Mouse (Mus musculus) liver, embryonic 14.5 days (tissue): ENCODE measurements around the gene Thsd4. TPM values are rescaled to one million over a fixed set of nuclear protein-coding genes. Genes with fewer than 3 reads are reported as not detected.

Source experiments
- ATAC-seq: fragments of 200-750 bp; cut with Nextera tagmentation; 2 replicates; pipeline ENCODE4 v1.8.0; 2017; ENCODE audit warnings: moderate number of reproducible peaks, mild to moderate bottlenecking, moderate library complexity; ENCODE audit not compliant: insufficient read depth
- DNase-seq, 3 experiments: peaks; one replicate each; pipeline ENCODE4 v3.0.0-alpha.2; 2012 to 2013; ENCODE audit warnings: low read depth in 3 of 3, low spot score in 3 of 3
- H3K27ac ChIP-seq: fragments of 300-500 bp; sonication (generic); 2 replicates; pipeline ENCODE4 v1.5.1; 2014; ENCODE audit warnings: moderate library complexity, mild to moderate bottlenecking, control low read depth, inconsistent platforms
- H3K27me3 ChIP-seq: fragments of 300-500 bp; sonication (generic); 2 replicates; pipeline ENCODE4 v1.6.1; 2014; ENCODE audit warnings: mild to moderate bottlenecking, low read length, moderate library complexity; ENCODE audit not compliant: control insufficient read depth, insufficient read depth
- H3K36me3 ChIP-seq: fragments of 300-500 bp; sonication (generic); replicated peaks from 2 replicates; pipeline ENCODE4 v1.6.1; 2014; ENCODE audit warnings: low read depth; ENCODE audit not compliant: control insufficient read depth, insufficient read depth
- H3K4me1 ChIP-seq, 2 experiments: fragments of 200-500 bp in 1 of 2; fragments of 300-500 bp in 1 of 2; sonication (generic) in 1 of 2; replicated peaks; 2 replicates each; pipeline ENCODE4 v1.6.1; 2012 to 2014; ENCODE audit warnings: antibody characterized with exemption in 1 of 2, inconsistent platforms in 1 of 2, low read length in 1 of 2; ENCODE audit not compliant: control insufficient read depth in 2 of 2, insufficient read depth in 2 of 2
- H3K4me2 ChIP-seq: fragments of 300-500 bp; sonication (generic); 2 replicates; pipeline ENCODE4 v1.6.1; 2014; ENCODE audit warnings: low read depth, mild to moderate bottlenecking, control low read depth, moderate library complexity
- H3K4me3 ChIP-seq, 2 experiments: fragments of 200-500 bp in 1 of 2; fragments of 300-500 bp in 1 of 2; sonication (generic) in 1 of 2; 2 replicates each; pipeline ENCODE4 v1.5.1; 2012 to 2014; ENCODE audit warnings: low read depth in 2 of 2, low read length in 2 of 2, mild to moderate bottlenecking in 2 of 2, control low read depth in 1 of 2, inconsistent platforms in 1 of 2, moderate library complexity in 1 of 2; ENCODE audit not compliant: insufficient read depth in 1 of 2
- H3K9ac ChIP-seq: fragments of 300-500 bp; sonication (generic); replicated peaks from 2 replicates; pipeline ENCODE4 v1.6.1; 2014; ENCODE audit warnings: mild to moderate bottlenecking, control low read depth, moderate library complexity
- H3K9me3 ChIP-seq: fragments of 300-500 bp; sonication (generic); 2 replicates; pipeline ENCODE4 v1.6.1; 2016; ENCODE audit warnings: low read length, mixed read lengths; ENCODE audit not compliant: control insufficient read depth
- CTCF ChIP-seq: IDR thresholded peaks from 2 replicates; pipeline ENCODE4 v1.5.1; 2016; ENCODE audit warnings: antibody characterized with exemption, low read depth, control low read depth
- EP300 ChIP-seq: IDR thresholded peaks from 2 replicates; pipeline ENCODE4 v1.6.1; 2016; ENCODE audit warnings: antibody characterized with exemption, low read depth
- WGBS: fragments of 180-500 bp; shearing (Covaris S2); extraction: QIAGEN DNeasy Blood & Tissue Kit; methylation state at CpG from one replicate; pipeline ENCODE4 v1.1.7; 2014; ENCODE audit not compliant: insufficient replicate concordance; 5-methylcytosine and 5-hydroxymethylcytosine counted together
- polyA plus RNA-seq, 2 experiments: library from polyadenylated mRNA; depleted of rRNA in 1 of 2; stranded (reverse) in 1 of 2; unstranded in 1 of 2; fragments of >200 nt; fragmentation: Nextera tagmentation in 1 of 2; extraction: Ambion mirVana in 1 of 2; gene quantifications; 2 replicates each; pipeline versions ENCODE4 v1.2.1 to v1.2.3; 2012 to 2014

Gene Thsd4
- polyA plus RNA-seq, 2 experiments, result 0.43 to 0.48 TPM

- ATAC-seq, result peak; percentile 65
- TF ChIP-seq EP300 (no peak), CTCF (no peak)
- no peak for DNase-seq
- H3K9me3 ChIP-seq, result no peaks in the 10 kb centered on the region
- no peak overlapping the region for H3K4me2 ChIP-seq
- no peaks in the 10 kb centered on the region for H3K27me3 ChIP-seq
- H3K9ac ChIP-seq, result no peak overlapping the region
- H3K36me3 ChIP-seq, result no peaks in the 10 kb centered on the region
- no peak overlapping the region for H3K4me3 ChIP-seq
- no peak overlapping the region for H3K27ac ChIP-seq
- peaks cover 0 to 5% of the 10 kb centered on the region in 2 experiments; a peak in 2 of 4 replicates for H3K4me1 ChIP-seq
These were observed 271.4 kb downstream of the Thsd4 start for GRCm38 (mm10) chr9:60250403-60250802.

GRCm38 (mm10) chr9:60247998-60248397 lies 273.8 kb downstream of the Thsd4 start:
- Histone ChIP-seq H3K27me3 (no peaks in the 10 kb centered on the region), H3K9ac (no peak overlapping the region), H3K36me3 (no peaks in the 10 kb centered on the region), H3K4me2 (no peak overlapping the region), H3K9me3 (no peaks in the 10 kb centered on the region), H3K4me3 (no peak overlapping the region), H3K27ac (no peak overlapping the region), H3K4me1 (peaks cover 0 to 5% of the 10 kb centered on the region in 2 experiments; a peak in 2 of 4 replicates)
- 45% methylated on average over 3 of the region's 3 CpGs for WGBS
- DNase-seq (no peak), ATAC-seq (no peak)
- TF ChIP-seq CTCF, result no peak
- no peak for TF ChIP-seq EP300

- Histone ChIP-seq H3K9me3 (no peaks in the 10 kb centered on the region), H3K4me3 (no peak overlapping the region), H3K27ac (no peak overlapping the region), H3K4me1 (peaks cover 0 to 1% of the 10 kb centered on the region in 2 experiments; a peak in 1 of 4 replicates), H3K36me3 (no peaks in the 10 kb centered on the region), H3K27me3 (no peaks in the 10 kb centered on the region), H3K4me2 (no peak overlapping the region), H3K9ac (no peak overlapping the region)
- no peak for TF ChIP-seq EP300
- TF ChIP-seq CTCF, result peak; percentile 88
- whole genome bisulfite sequencing, result 3% methylated on average over 5 of the region's 5 CpGs
- DNase-seq (peak in 2 of 3 experiments; percentile 20 to 46), ATAC-seq (no peak)
These were observed 276.9 kb downstream of the Thsd4 start for GRCm38 (mm10) chr9:60244943-60245342.

GRCm38 (mm10) chr9:60243503-60243902 lies 278.3 kb downstream of the Thsd4 start:
- H3K27me3 ChIP-seq, result no peaks in the 10 kb centered on the region
- TF ChIP-seq CTCF (peak; percentile 90), EP300 (no peak)
- no peaks in the 10 kb centered on the region for H3K9me3 ChIP-seq
- no peak overlapping the region for H3K27ac ChIP-seq
- no peak overlapping the region for H3K4me3 ChIP-seq
- H3K4me1 ChIP-seq, result no peaks in the 10 kb centered on the region
- DNase-seq, result no peak
- ATAC-seq, result no peak
- H3K36me3 ChIP-seq, result no peaks in the 10 kb centered on the region
- 48% methylated on average over 6 of the region's 6 CpGs for WGBS
- no peak overlapping the region for H3K9ac ChIP-seq
- no peak overlapping the region for H3K4me2 ChIP-seq

GRCm38 (mm10) chr9:60237667-60238066 lies 284.2 kb downstream of the Thsd4 start:
- H3K4me2 ChIP-seq, result no peak overlapping the region
- no peaks in the 10 kb centered on the region for H3K9me3 ChIP-seq
- H3K36me3 ChIP-seq, result no peaks in the 10 kb centered on the region
- H3K27ac ChIP-seq, result no peak overlapping the region
- DNase-seq, result no peak
- no peak overlapping the region for H3K4me3 ChIP-seq
- H3K4me1 ChIP-seq, result no peaks in the 10 kb centered on the region; a peak in 1 of 4 replicates
- WGBS, result 27% methylated on average over 4 of the region's 4 CpGs
- ATAC-seq, result no peak
- H3K27me3 ChIP-seq, result no peaks in the 10 kb centered on the region
- no peak overlapping the region for H3K9ac ChIP-seq
- TF ChIP-seq CTCF, result peak; percentile 64
- TF ChIP-seq EP300, result no peak
